Mouse (Mus musculus) telencephalon, adult 2 months (tissue): ENCODE data around the gene Ssxb3.
"Not testable (repeated sequence)": the region's sequence is repeated elsewhere in the genome, so short reads cannot be mapped to it uniquely, and the experiment has no call there.

Source experiments
- DNase-seq: peaks from one replicate; pipeline ENCODE4 v3.0.0-alpha.2; 2011; ENCODE audit warnings: low read depth, low spot score

Gene Ssxb3

DNA sequence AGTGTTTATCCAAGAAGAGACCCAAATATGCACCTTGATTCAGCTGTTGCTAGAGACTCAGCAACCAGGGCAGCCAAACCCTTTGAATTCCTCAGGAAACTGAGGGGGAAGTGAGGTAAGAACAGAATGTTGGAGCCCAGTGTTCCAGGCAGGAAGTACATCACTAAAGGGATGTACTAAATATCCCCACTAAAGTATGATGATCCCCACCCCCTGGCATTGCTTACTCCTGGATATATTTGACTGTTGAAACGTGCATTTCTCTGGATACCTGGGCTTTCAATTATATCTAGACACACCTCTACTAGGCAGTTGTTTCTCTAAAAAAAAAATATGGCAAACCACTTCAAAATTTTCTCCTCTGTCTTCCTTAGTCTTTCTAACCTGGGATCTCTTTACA, at the start of gene Ssxb3:
Gene Ssxb3 (minus strand): TSS at position 101 of the 400 bp plus-strand sequence.
- not testable (repeated sequence) for DNase-seq

GRCm38 (mm10) chrX:8548155-8548554, 43.5 kb downstream of the Ssxb3 start, which contains the start of gene Ssxb6:
TSS of gene Ssxb6 (minus strand) at chrX:8548255.
- not testable (repeated sequence) for DNase-seq
